Mouse (Mus musculus) urinary bladder, postnatal 25 days (tissue): ENCODE results near the gene Gys2.
"Not testable (repeated sequence)": the region's sequence is repeated elsewhere in the genome, so short reads cannot be mapped to it uniquely, and the experiment has no call there.

Experiments
- DNase-seq: peaks from one replicate; pipeline ENCODE4 v3.0.0; 2022; ENCODE audit warnings: low spot score

The Gys2 gene

GRCm38 (mm10) chr6:142472801-142473203, at the start of gene Gys2:
Gene Gys2 (minus strand): TSS chr6:142473109.
- DNase-seq = no peak

- DNase-seq = no peak
These were observed 48.7 kb upstream of the Gys2 start for GRCm38 (mm10) chr6:142521591-142522110.

GRCm38 (mm10) chr6:142519110-142519509, 46.2 kb upstream of the Gys2 start:
- no peak for DNase-seq

DNA sequence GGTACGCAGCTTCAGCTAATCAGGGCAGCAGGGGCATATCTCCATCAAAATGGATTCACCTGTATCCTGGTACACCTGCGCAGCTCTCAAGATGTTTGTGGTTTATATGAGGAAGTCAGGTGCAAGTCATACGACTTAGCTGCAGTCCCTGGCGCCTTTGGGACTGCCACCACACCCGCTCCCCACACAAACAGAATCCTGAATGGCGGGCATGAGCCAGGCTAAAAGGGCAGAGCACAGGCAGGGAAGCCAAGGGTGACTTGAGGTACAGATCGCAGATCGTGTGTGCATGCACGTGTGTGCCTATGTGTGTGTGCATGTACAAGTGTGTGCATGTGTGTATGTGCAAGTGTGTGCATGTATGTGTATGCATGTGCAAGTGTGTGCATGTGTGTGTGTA, 42.5 kb upstream of the Gys2 start:
- not testable (repeated sequence) for DNase-seq

DNA sequence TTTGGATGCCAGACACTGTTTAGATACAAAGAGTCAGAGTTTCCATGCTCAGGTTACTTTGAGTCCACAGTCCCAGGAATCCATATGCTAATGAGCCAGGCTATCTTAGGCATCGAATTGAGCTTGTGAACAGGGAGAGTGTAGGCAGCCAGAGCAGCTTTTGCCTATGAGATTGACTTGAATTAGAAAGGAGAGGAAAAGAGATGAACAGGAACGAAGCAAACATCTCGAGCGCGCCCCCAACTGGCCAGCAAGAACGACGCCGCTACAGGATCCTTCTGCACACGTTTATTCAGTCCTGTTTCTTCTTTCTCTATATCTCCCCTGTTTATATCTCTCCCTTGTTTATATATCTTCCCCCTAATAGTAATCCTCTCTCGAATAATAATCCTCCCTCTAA, 42.0 kb upstream of the Gys2 start:
- peak; percentile 52 for DNase-seq

- no peak for DNase-seq
These were observed 40.0 kb upstream of the Gys2 start for GRCm38 (mm10) chr6:142512902-142513301.

GRCm38 (mm10) chr6:142511516-142512135, 38.7 kb upstream of the Gys2 start:
- DNase-seq = no peak

DNA sequence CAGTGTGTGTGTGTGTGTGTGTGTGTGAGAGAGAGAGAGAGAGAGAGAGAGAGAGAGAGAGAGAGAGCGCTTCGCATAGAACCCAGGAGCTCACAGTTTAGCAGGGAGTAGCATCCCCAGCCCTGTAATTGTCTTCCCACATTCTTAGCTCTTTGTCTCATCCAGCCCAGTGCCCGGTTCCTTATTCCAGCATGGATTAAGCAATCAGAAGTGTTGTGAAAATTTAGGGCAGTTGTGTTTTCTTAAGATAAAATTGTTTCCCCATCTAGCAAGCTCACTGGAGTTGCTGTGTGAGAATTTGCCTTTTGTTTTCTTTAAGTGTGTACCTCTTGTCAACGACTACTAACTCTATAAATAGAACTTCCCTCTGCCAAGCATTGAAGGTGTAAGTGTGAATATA, 35.8 kb upstream of the Gys2 start:
- DNase-seq = no peak

GRCm38 (mm10) chr6:142507785-142508162, 34.9 kb upstream of the Gys2 start, which contains the start of gene Ldhb:
Gene Ldhb (minus strand): TSS chr6:142507957.
- peak; percentile 74 for DNase-seq

- DNase-seq = no peak
These were observed 34.3 kb upstream of the Gys2 start for GRCm38 (mm10) chr6:142507033-142507784.

DNA sequence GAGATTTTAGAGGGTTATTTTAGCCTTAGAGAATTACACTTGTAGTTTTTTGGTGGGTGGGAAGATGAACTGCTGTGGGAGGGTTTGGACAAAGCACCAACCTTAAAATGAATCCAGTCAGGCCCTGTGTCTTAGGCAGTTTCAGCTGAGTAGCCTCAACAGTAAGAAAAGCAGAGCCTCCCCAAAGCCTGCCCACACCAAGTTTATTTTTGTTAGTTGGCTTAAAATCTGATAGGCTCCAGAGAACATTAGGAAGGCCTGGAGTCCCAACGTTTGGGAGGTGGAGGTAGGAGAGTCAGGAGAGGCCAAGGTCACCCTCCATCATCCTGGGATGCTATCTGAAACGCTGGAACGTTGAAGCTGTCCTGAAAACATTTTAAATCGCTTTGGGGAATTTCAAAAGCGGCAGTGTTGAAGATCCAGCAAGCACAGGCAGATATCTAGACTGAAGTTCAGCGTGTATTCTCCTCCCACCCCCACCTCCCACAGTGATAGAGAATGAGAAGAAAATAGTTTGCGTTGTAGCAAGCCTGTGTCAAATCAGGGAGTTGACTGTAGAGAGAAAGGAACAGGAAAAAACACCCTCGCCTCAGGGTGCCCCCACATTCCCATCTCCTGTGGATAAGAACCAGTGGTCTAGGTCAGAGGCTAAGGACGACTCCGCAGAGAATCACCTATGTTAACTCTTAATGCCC, 33.6 kb upstream of the Gys2 start:
- no peak for DNase-seq

DNA sequence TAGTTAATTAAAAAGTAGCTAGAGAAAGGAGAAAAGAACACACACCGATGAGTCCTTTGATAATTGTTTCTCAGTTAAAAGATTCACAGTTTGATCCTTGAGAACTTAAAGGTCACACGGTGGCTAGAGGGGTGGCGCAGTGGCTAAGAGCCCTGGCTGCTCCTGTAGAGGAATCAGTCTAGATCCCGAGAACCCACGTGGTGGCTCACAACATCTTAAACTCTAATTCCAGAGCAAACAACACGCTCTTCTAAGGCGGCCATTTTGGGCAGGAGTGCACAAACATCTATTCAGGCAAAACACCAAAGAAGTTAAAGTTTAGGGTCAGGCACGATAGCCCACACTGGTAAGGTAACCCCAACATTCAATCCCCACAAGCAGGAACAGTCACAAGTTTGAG, 30.7 kb upstream of the Gys2 start:
- DNase-seq = no peak

- no peak for DNase-seq
These were observed 29.7 kb upstream of the Gys2 start for GRCm38 (mm10) chr6:142502519-142503125.

- DNase-seq = not testable (repeated sequence)
These were observed 17.2 kb upstream of the Gys2 start for GRCm38 (mm10) chr6:142490114-142490513.

GRCm38 (mm10) chr6:142487638-142488037, 14.7 kb upstream of the Gys2 start:
- DNase-seq = no peak

DNA sequence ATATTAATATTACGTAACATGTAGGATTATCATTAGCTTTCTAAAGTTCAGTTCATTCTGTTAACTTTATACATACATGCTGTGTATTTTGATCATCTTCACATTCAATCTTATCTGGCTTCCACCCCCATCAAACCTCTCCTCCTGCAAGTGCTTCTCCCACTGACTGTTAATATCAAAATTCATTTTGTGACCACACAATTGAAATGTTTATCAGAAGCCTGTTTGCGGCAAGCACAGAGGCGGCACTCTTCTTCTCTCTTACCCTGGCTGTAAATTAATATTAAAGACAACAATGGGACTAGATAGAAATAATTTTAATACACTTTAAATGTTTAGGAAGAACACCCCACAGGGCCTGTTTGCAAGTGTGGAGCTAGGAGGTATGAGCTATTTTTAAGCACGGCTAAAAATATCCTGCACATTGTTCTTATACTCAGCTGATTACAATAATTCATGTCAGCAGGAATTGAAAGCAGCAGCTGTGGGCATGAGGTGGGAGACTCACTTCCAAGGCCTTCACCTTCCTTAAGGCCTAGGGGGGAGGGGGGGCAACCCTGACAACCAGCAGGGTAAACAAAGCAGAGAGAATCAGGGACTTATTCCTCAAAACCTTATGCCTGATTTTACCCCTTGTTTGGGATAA, 12.7 kb upstream of the Gys2 start:
- DNase-seq = no peak

DNA sequence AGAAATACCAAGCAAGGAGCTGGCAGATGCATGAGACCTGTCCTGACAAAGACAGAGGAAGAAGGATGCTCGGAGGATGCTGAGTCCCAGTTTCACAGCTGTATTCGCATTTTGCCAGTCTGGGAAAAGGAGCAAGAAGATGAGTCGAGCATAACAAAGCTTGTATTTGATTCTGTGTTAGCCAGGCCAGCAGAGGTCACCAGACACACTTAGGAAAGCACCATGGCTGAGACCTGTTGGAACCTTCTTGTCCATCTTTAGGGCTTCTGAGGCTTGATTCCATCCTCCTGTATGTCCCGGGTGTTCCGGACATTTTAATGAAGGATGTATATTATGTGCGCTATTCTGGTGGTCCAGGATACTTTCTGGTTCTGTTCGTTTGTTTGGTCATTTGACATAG, 4.3 kb upstream of the Gys2 start:
- no peak for DNase-seq

GRCm38 (mm10) chr6:142471141-142471540, 1.8 kb downstream of the Gys2 start:
- DNase-seq = no peak

DNA sequence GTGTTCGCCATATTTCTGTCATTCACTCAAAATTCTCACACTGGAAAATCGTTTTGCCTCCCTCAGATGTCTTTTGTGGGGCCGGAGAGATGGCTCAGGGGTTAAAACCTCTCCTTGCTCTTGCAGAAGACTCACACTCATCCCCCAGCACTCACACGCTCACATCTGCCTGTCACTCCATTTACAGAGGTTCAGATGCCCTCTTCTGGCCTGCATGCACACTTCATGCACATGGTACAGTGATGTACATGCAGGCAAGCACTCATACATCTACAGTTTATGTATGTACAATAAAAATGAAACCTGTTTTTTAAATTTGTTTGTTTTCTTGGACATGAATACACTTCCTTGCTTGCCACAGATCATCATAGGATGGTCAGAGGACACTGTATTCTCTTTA, 3.3 kb downstream of the Gys2 start:
- no peak for DNase-seq

GRCm38 (mm10) chr6:142462194-142462593, 10.7 kb downstream of the Gys2 start:
- no peak for DNase-seq

- DNase-seq = no peak
These were observed 13.8 kb downstream of the Gys2 start for GRCm38 (mm10) chr6:142459017-142459678.
